Mouse (Mus musculus): ENCODE results near the gene Gstcd. TPM values are rescaled to one million over a fixed set of nuclear protein-coding genes. Genes with fewer than 3 reads are reported as not detected.

Gene Gstcd
- polyA plus RNA-seq (2012; rRNA removed; ENCODE audit: low replicate concordance), result 1.4 and 2.2 TPM in 2 replicates

GRCm38 (mm10) chr3:133091664-133092273 is at the start of gene Gstcd, which contains the start of gene Ints12:
Gstcd (minus strand) TSS chr3:133092033.
Ints12 (plus strand) TSS chr3:133091840.

GRCm38 (mm10) chr3:132949791-132950528 is 141.9 kb downstream of the Gstcd start, which contains the start of gene Npnt:
Npnt (minus strand) TSS chr3:132950291.

Other genes starting within 250 kb of the Gstcd start
- gene Npnt, start 141.7 kb downstream of the Gstcd start, polyA plus RNA-seq (2012; rRNA removed; ENCODE audit: low replicate concordance), result 6.9 and 13.0 TPM in 2 replicates
- 2.0 TPM in 2 replicates for gene Ints12, start 193 bp downstream of the Gstcd start, polyA plus RNA-seq (2012; rRNA removed; ENCODE audit: low replicate concordance)
- gene Arhgef38, start 142.9 kb upstream of the Gstcd start, polyA plus RNA-seq (2012; rRNA removed; ENCODE audit: low replicate concordance), result 0.19 and 0.62 TPM in 2 replicates
- 85.1 and 166 TPM in 2 replicates for gene Ppa2, start 218.1 kb upstream of the Gstcd start, polyA plus RNA-seq (2012; rRNA removed; ENCODE audit: low replicate concordance)

Measured in duodenum, adult 2 months (tissue).